Mouse (Mus musculus) forebrain, embryonic 11.5 days (tissue): ENCODE measurements around the gene Rps11. TPM values are rescaled to one million over a fixed set of nuclear protein-coding genes. Genes with fewer than 3 reads are reported as not detected.

ENCODE experiments used
- ATAC-seq: fragments of 200-750 bp; cut with Nextera tagmentation; replicated peaks from 2 replicates; pipeline ENCODE4 v1.8.0; 2017; ENCODE audit warnings: moderate TSS enrichment; ENCODE audit not compliant: low FRiP score
- DNase-seq: peaks from one replicate; pipeline ENCODE4 v3.0.0-alpha.2; 2017; ENCODE audit warnings: low spot score
- H3K27ac ChIP-seq: fragments of 300-500 bp; sonication (generic); 2 replicates; pipeline ENCODE4 v1.5.1; 2014; ENCODE audit warnings: low read depth, low read length
- H3K27me3 ChIP-seq: fragments of 300-500 bp; sonication (generic); 2 replicates; pipeline ENCODE4 v1.6.1; 2014; ENCODE audit warnings: mild to moderate bottlenecking, low read length, mixed read lengths; ENCODE audit not compliant: control insufficient read depth, insufficient read depth
- H3K36me3 ChIP-seq: fragments of 300-500 bp; sonication (generic); 2 replicates; pipeline ENCODE4 v1.6.1; 2014; ENCODE audit warnings: mild to moderate bottlenecking, low read length, moderate library complexity, mixed read lengths; ENCODE audit not compliant: control insufficient read depth, insufficient read depth
- H3K4me1 ChIP-seq: fragments of 300-500 bp; sonication (generic); replicated peaks from 2 replicates; pipeline ENCODE4 v1.6.1; 2014; ENCODE audit warnings: low read length, mixed read lengths; ENCODE audit not compliant: control insufficient read depth, insufficient read depth
- H3K4me2 ChIP-seq: fragments of 300-500 bp; sonication (generic); 2 replicates; pipeline ENCODE4 v1.6.1; 2014; ENCODE audit warnings: low read depth, mild to moderate bottlenecking, low read length, moderate library complexity, mixed read lengths; ENCODE audit not compliant: severe bottlenecking
- H3K4me3 ChIP-seq: fragments of 300-500 bp; sonication (generic); 2 replicates; pipeline ENCODE4 v1.5.1; 2014; ENCODE audit warnings: low read depth, low read length
- H3K9ac ChIP-seq: fragments of 300-500 bp; sonication (generic); 2 replicates; pipeline ENCODE4 v1.6.1; 2014; ENCODE audit warnings: low read length
- H3K9me3 ChIP-seq: fragments of 300-500 bp; sonication (generic); 2 replicates; pipeline ENCODE4 v1.6.1; 2016; ENCODE audit warnings: low read length, mixed read lengths; ENCODE audit not compliant: control insufficient read depth
- WGBS: fragments of 180-500 bp; shearing (Covaris S2); extraction: QIAGEN DNeasy Blood & Tissue Kit; methylation state at CpG from one replicate; pipeline ENCODE4 v1.1.7; 2014; 5-methylcytosine and 5-hydroxymethylcytosine counted together
- polyA plus RNA-seq: library from polyadenylated mRNA; unstranded; fragments of >200 nt; fragmentation: Nextera tagmentation; extraction: Ambion mirVana; gene quantifications from 2 replicates; pipeline ENCODE4 v1.2.1, GENCODE M21; 2014

The Rps11 gene
- polyA plus RNA-seq, 1 experiment from 2014 or later = 1,481 TPM

DNA sequence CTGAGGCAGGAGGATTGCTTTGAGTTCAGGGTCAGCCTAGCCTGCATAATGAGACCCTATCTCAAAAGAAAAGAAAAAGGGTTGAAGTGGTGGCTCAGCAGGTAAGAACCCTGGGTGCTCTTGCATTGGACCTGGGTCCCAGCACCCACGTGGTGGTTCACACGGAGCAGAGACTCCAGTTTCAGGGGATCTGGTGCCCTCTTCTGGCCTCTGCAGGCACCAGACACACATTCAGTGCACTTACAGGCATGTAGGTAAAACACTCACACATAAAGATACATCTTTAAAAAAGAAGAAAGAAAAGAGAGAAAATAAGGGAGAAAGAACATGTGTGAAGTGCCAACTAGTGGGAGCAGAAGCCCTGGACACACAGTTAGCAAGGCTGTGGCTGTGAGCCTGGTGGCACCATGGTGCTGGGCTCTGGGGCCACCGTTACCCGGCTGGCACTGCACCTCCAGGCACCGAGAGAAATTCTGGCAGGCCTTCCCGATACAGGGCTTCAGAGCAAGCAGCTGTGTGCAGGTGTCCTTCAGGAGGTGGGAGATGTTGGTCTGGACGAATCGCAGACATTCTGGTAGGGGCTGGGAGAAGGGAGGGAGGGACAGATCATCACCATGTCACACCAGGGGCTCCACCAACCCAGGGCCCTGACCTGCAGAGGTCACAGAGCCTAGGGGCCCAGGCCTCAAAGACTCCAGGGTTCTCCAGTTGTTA, 9.4 kb upstream of the Rps11 start:
- no peaks in the 10 kb centered on the region for H3K9me3 ChIP-seq
- no peak overlapping the region for H3K9ac ChIP-seq
- peaks cover 2% of the 10 kb centered on the region; the same call in 1 of the 2 replicates for H3K27me3 ChIP-seq
- no peak for ATAC-seq
- H3K4me3 ChIP-seq = no peak overlapping the region
- H3K4me1 ChIP-seq = peaks cover 8% of the 10 kb centered on the region; the same call in 1 of the 2 replicates
- 78% methylated on average over 8 of the region's 8 CpGs for WGBS
- DNase-seq = no peak
- no peak overlapping the region for H3K4me2 ChIP-seq
- no peak overlapping the region for H3K27ac ChIP-seq
- H3K36me3 ChIP-seq = no peaks in the 10 kb centered on the region

- no peaks in the 10 kb centered on the region for H3K9me3 ChIP-seq
- H3K27me3 ChIP-seq = no peaks in the 10 kb centered on the region; the same call in 1 of the 2 replicates
- no peak for DNase-seq
- 80% methylated on average over 11 of the region's 11 CpGs for WGBS
- no peak overlapping the region for H3K4me3 ChIP-seq
- peaks cover 14% of the 10 kb centered on the region for H3K4me1 ChIP-seq
- H3K27ac ChIP-seq = no peak overlapping the region
- no peak overlapping the region for H3K4me2 ChIP-seq
- H3K36me3 ChIP-seq = peaks cover under 1% of the 10 kb centered on the region; the same call in 1 of the 2 replicates
- no peak for ATAC-seq
- no peak overlapping the region for H3K9ac ChIP-seq
Observed at GRCm38 (mm10) chr7:45131850-45132249, 7.6 kb upstream of the Rps11 start.

- H3K4me1 ChIP-seq = peaks cover 18% of the 10 kb centered on the region
- no peak for DNase-seq
- H3K27ac ChIP-seq = peak overlapping the region; percentile 90; the same call in 1 of the 2 replicates
- H3K9ac ChIP-seq = peak overlapping the region; percentile 81
- peaks cover 9% of the 10 kb centered on the region for H3K36me3 ChIP-seq
- peak overlapping the region; percentile 97 for H3K4me3 ChIP-seq
- no peaks in the 10 kb centered on the region for H3K27me3 ChIP-seq
- H3K9me3 ChIP-seq = no peaks in the 10 kb centered on the region
- 60% methylated on average over 15 of the region's 15 CpGs for WGBS
- H3K4me2 ChIP-seq = peak overlapping the region; percentile 68
- ATAC-seq = no peak
Observed at GRCm38 (mm10) chr7:45129776-45130512, 5.7 kb upstream of the Rps11 start.

GRCm38 (mm10) chr7:45129318-45129717, 5.1 kb upstream of the Rps11 start:
- H3K4me2 ChIP-seq = peak overlapping the region; percentile 68
- no peaks in the 10 kb centered on the region for H3K9me3 ChIP-seq
- H3K9ac ChIP-seq = peak overlapping the region; percentile 81
- ATAC-seq = no peak; the same call in 1 of the 2 replicates
- 1% methylated on average over 17 of the region's 17 CpGs for WGBS
- H3K36me3 ChIP-seq = peaks cover 9% of the 10 kb centered on the region
- DNase-seq = no peak
- peak overlapping the region; percentile 97 for H3K4me3 ChIP-seq
- H3K27ac ChIP-seq = peak overlapping the region; percentile 90
- H3K4me1 ChIP-seq = peaks cover 22% of the 10 kb centered on the region
- H3K27me3 ChIP-seq = no peaks in the 10 kb centered on the region

DNA sequence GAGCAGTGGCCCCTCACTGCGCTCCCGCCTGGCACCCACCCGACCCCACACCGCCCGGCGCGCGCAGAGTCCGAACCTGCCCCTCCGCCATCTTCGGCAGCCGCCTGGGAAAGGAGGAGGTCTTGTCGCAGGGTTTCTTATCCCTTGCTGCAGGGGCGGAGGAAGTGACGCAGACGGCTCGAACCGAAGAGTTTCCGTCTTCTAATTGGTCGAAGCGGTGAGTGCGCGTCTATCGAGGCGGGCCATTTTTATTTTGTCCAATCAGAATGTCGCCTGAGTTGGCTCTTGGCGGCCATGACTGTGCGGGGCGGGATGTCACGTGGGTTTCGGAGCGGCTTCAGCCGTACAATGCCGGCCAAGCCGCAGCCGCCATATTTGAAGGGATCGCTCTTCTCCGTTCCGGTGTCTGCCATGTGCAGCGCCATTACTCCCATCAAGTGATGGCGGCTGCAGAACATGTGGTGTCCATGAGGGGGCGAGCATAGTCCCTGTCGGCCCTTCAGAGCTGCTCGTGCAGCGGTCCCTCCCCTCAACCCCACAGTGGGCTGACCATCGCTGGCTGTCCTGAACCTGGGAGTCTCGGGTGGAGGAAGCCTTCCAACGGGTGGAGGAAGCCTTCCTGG, 4.5 kb upstream of the Rps11 start, which contains the start of gene Rpl13a:
TSS of gene Rpl13a (minus strand) at position 138 of the 623 bp plus-strand sequence.
- peak within 1 kb of the TSS; percentile 100 for H3K9ac ChIP-seq
- H3K36me3 ChIP-seq = peaks cover 9% of the 10 kb centered on the region
- ATAC-seq (peak; percentile 93), DNase-seq (peak; percentile 99)
- H3K27ac ChIP-seq = peak within 1 kb of the TSS; percentile 90
- 0% methylated on average over 48 of the region's 48 CpGs for WGBS
- peak within 1 kb of the TSS; percentile 97 for H3K4me2 ChIP-seq
- peak within 1 kb of the TSS; percentile 97 for H3K4me3 ChIP-seq
- H3K4me1 ChIP-seq = peaks cover 22% of the 10 kb centered on the region
- no peaks in the 10 kb centered on the region for H3K27me3 ChIP-seq
- H3K9me3 ChIP-seq = no peaks in the 10 kb centered on the region

DNA sequence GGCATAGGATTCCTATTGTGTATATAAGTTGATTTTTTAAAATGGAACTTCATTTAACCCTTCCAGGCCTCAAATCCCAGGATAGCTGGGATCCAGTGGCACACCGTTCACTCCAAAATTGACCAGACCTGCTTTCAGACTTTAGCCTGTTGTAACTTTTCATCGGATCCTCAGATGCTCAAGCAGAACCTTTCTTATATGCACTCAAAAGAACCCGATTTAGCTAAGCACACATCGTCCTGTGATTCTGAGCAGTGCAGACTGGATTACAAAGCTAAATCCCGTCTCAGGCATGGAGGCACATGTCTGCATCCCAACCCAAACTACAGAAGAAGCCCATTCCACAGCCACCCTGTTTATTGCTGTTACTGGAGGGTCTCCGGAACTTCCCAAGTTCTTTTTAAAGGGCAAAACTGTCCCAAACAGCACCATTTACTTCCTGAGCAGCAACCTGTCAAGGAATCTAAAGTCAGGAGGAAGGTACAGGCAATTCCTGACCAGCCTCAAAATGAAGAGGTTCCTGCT, 3.5 kb upstream of the Rps11 start:
- ATAC-seq = no peak
- Histone ChIP-seq H3K4me2 (peak overlapping the region; percentile 97), H3K4me1 (peaks cover 28% of the 10 kb centered on the region), H3K9me3 (no peaks in the 10 kb centered on the region), H3K36me3 (peaks cover 13% of the 10 kb centered on the region), H3K27ac (peak overlapping the region; percentile 88), H3K4me3 (peak overlapping the region; percentile 97), H3K27me3 (no peaks in the 10 kb centered on the region), H3K9ac (peak overlapping the region; percentile 100)
- DNase-seq = no peak
- under 1% methylated on average over 6 of the region's 6 CpGs for WGBS

- no peak for ATAC-seq
- peaks cover 17% of the 10 kb centered on the region for H3K36me3 ChIP-seq
- peak overlapping the region; percentile 97 for H3K4me3 ChIP-seq
- peak overlapping the region; percentile 100 for H3K9ac ChIP-seq
- peak overlapping the region; percentile 97 for H3K4me2 ChIP-seq
- H3K27ac ChIP-seq = peak overlapping the region; percentile 88
- peaks cover 30% of the 10 kb centered on the region for H3K4me1 ChIP-seq
- H3K27me3 ChIP-seq = no peaks in the 10 kb centered on the region
- no peaks in the 10 kb centered on the region for H3K9me3 ChIP-seq
- 54% methylated on average over 21 of the region's 21 CpGs for WGBS
- no peak for DNase-seq
Observed at GRCm38 (mm10) chr7:45126844-45127699, 2.8 kb upstream of the Rps11 start.
